Mouse (Mus musculus) heart, adult 2 months (tissue): Measurements from ENCODE around the gene Nfs1.

Source experiments
- EP300 ChIP-seq: fragments of 200-500 bp; IDR thresholded peaks from 2 replicates; pipeline ENCODE4 v1.6.1; 2011; ENCODE audit warnings: low read depth, low read length, control low read depth; ENCODE audit not compliant: insufficient read depth
- POLR2A ChIP-seq: fragments of 200-500 bp; IDR thresholded peaks from 2 replicates; pipeline ENCODE4 v1.6.1; 2011; ENCODE audit warnings: mild to moderate bottlenecking, low read depth, low read length, control low read depth; ENCODE audit not compliant: insufficient read depth

DNA sequence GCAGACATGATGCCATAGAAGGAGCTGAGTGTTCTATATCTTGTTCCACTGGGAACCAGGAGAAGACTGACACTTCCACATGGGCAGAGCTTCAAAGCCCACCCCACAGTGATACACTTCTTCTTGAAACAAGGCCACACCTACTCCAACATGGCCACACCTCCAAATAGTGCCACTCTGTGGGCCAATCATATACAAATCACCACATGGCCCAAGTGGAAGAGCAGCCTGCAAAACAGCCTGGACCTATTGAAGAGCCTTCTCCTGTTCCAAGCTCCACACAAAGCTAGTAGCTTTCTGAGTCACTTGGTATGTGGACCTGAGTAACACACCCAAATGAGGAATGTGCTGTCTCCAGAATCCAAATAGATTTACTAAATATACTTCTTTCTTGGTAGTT lies 24.4 kb downstream of the Nfs1 start:
- TF ChIP-seq EP300 (no peak), POLR2A (no peak)
